Mouse (Mus musculus): ENCODE results near the gene Gm21974. TPM values are rescaled to one million over a fixed set of nuclear protein-coding genes. Genes with fewer than 3 reads are reported as not detected.

The Gm21974 gene
- total and polyA plus RNA-seq, 3 experiments = not detected

- dilution Hi-C loops (cut with MboI; ENCODE audit: extremely low pct_ligation_motif_present, extremely low pct_unique_long_range_greater_than_20kb, low sequenced_read_pairs) (no loop called here), in situ Hi-C loops (cut with MboI; ENCODE audit: low pct_ligation_motif_present, low pct_unique_long_range_greater_than_20kb, low sequenced_read_pairs) (no loop called here)
- Histone ChIP-seq H3K4me2 (ENCODE audit: insufficient read depth, low read depth, poor library complexity, severe bottlenecking) (no peak overlapping the region), H3K27ac (ENCODE audit: insufficient read depth, low read depth) (no peak overlapping the region), H3K79me2 (replicated peaks; ENCODE audit: control insufficient read depth, extremely low read depth, insufficient read depth, poor library complexity, severe bottlenecking) (peaks cover 12% of the 10 kb centered on the region), H3K4me1 (ENCODE audit: control insufficient read depth in 1 of 2, insufficient read depth in 2 of 2) (peaks cover 0 to 26% of the 10 kb centered on the region in 2 experiments; a peak in 2 of 4 replicates), H3K9ac (ENCODE audit: insufficient read depth, low read depth) (no peak overlapping the region), H3K27me3 (replicated peaks) (no peaks in the 10 kb centered on the region), H3K9me3 (replicated peaks; ENCODE audit: low read length) (no peaks in the 10 kb centered on the region), H3K4me3 (replicated peaks in 1 of 3; ENCODE audit: low read depth in 2 of 3, low read length in 2 of 3, poor library complexity in 1 of 3) (no peak overlapping the region), H3K36me3 (replicated peaks in 1 of 2; ENCODE audit: control insufficient read depth in 1 of 2, insufficient read depth in 1 of 2, low read length in 1 of 2) (peaks cover 28 to 70% of the 10 kb centered on the region in 2 experiments)
- peak; percentile 14 for DNase-seq (ENCODE audit: extremely low read depth)
- TF ChIP-seq SMC3 (IDR thresholded peaks at IDR 0.05; ENCODE audit: low read depth, low read length) = peak; percentile 35
- TF ChIP-seq BHLHE40 (IDR thresholded peaks at IDR 0.05; ENCODE audit: low read depth, low read length) = no peak
- TF ChIP-seq CHD2 (IDR thresholded peaks at IDR 0.05; ENCODE audit: low read length) = no peak
- peak; percentile 5 for TF ChIP-seq RAD21 (IDR thresholded peaks at IDR 0.05; ENCODE audit: low read depth, low read length)
- peak in 1 of 2 experiments; percentile 77; a peak in 3 of 4 replicates for TF ChIP-seq CTCF (conservative IDR thresholded peaks at IDR 0.05 in 1 of 2, IDR thresholded peaks at IDR 0.05 in 1 of 2; ENCODE audit: low read depth in 2 of 2, low read length in 2 of 2)
Observed at GRCm38 (mm10) chr7:127870136-127870821, 25.0 kb downstream of the Gm21974 start.

- H3K27ac ChIP-seq (ENCODE audit: insufficient read depth, low read depth) = no peak overlapping the region
- TF ChIP-seq BHLHE40 (IDR thresholded peaks at IDR 0.05; ENCODE audit: low read depth, low read length) (no peak), MAZ (IDR thresholded peaks at IDR 0.05; ENCODE audit: low read depth, low read length) (no peak), SIN3A (IDR thresholded peaks at IDR 0.05; ENCODE audit: low read length) (no peak), POLR2A (IDR thresholded peaks at IDR 0.05; ENCODE audit: low read depth, low read length) (no peak), MAFK (IDR thresholded peaks at IDR 0.05; ENCODE audit: insufficient replicate concordance, low read length) (no peak), RCOR1 (conservative IDR thresholded peaks at IDR 0.05; ENCODE audit: low read depth, low read length) (no peak), NELFE (IDR thresholded peaks at IDR 0.05; ENCODE audit: low read depth, low read length) (no peak), TCF12 (IDR thresholded peaks at IDR 0.05; ENCODE audit: low read depth, low read length) (no peak), JUND (conservative IDR thresholded peaks at IDR 0.05; ENCODE audit: low read depth, low read length) (no peak), UBTF (IDR thresholded peaks at IDR 0.05; ENCODE audit: low read depth, low read length) (no peak), CHD2 (IDR thresholded peaks at IDR 0.05; ENCODE audit: low read length) (no peak)
- H3K4me2 ChIP-seq (ENCODE audit: insufficient read depth, low read depth, poor library complexity, severe bottlenecking) = no peak overlapping the region
- H3K79me2 ChIP-seq (replicated peaks; ENCODE audit: control insufficient read depth, extremely low read depth, insufficient read depth, poor library complexity, severe bottlenecking) = peaks cover 3% of the 10 kb centered on the region
- dilution Hi-C loops (cut with MboI; ENCODE audit: extremely low pct_ligation_motif_present, extremely low pct_unique_long_range_greater_than_20kb, low sequenced_read_pairs) (no loop called here), in situ Hi-C loops (cut with MboI; ENCODE audit: low pct_ligation_motif_present, low pct_unique_long_range_greater_than_20kb, low sequenced_read_pairs) (no loop called here)
- no peaks in the 10 kb centered on the region for H3K9me3 ChIP-seq (replicated peaks; ENCODE audit: low read length)
- peaks cover 28 to 80% of the 10 kb centered on the region in 2 experiments for H3K36me3 ChIP-seq (replicated peaks in 1 of 2; ENCODE audit: control insufficient read depth in 1 of 2, insufficient read depth in 1 of 2, low read length in 1 of 2)
- H3K9ac ChIP-seq (ENCODE audit: insufficient read depth, low read depth) = no peak overlapping the region
- H3K4me1 ChIP-seq (ENCODE audit: control insufficient read depth in 1 of 2, insufficient read depth in 2 of 2) = peaks cover 0 to 21% of the 10 kb centered on the region in 2 experiments; a peak in 2 of 4 replicates
- no peaks in the 10 kb centered on the region for H3K27me3 ChIP-seq (replicated peaks)
- H3K4me3 ChIP-seq (replicated peaks in 1 of 3; ENCODE audit: low read depth in 2 of 3, low read length in 2 of 3, poor library complexity in 1 of 3) = no peak overlapping the region
- no peak for DNase-seq (ENCODE audit: extremely low read depth)
Observed at GRCm38 (mm10) chr7:127869149-127869810, 26.0 kb downstream of the Gm21974 start.
